Mouse (Mus musculus) bone marrow macrophage, adult 2 months (primary cell): ENCODE data around the gene Fam49a.

Source experiments
- CTCF ChIP-seq: IDR thresholded peaks from 2 replicates; pipeline ENCODE4 v1.5.1; 2012; ENCODE audit warnings: low read depth, mild to moderate bottlenecking, low read length, moderate library complexity
- POLR2A ChIP-seq: IDR thresholded peaks from 2 replicates; pipeline ENCODE4 v1.6.1; 2012; ENCODE audit warnings: mild to moderate bottlenecking, low read depth, low read length, borderline replicate concordance

DNA sequence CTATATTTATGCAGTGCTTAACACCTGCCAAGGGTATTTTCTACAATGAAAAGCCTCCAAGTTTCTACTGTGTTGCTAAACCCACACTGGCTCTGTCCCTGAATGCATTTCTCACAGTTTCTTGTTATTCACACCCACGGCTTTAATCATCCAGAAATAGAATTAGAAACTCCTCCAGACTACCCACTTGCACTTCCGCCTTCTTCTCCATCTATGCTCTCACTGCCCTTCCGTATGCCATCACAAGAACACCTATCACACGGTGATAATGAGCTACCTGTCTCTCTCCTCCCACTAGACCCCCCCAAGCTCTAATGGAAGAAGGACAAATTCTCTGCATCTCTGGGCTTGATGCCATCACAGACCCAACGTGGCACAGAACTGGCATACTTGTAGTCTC, 105.5 kb downstream of the Fam49a start:
- TF ChIP-seq POLR2A, result no peak
- TF ChIP-seq CTCF, result no peak
